Mouse (Mus musculus): ENCODE data around the gene Hdgfl3. TPM values are rescaled to one million over a fixed set of nuclear protein-coding genes. Genes with fewer than 3 reads are reported as not detected.
"Not testable (repeated sequence)": the region's sequence is repeated elsewhere in the genome, so short reads cannot be mapped to it uniquely, and the experiment has no call there.

The Hdgfl3 gene
- polyA plus RNA-seq, 1 experiment, result 3.1 TPM

DNA sequence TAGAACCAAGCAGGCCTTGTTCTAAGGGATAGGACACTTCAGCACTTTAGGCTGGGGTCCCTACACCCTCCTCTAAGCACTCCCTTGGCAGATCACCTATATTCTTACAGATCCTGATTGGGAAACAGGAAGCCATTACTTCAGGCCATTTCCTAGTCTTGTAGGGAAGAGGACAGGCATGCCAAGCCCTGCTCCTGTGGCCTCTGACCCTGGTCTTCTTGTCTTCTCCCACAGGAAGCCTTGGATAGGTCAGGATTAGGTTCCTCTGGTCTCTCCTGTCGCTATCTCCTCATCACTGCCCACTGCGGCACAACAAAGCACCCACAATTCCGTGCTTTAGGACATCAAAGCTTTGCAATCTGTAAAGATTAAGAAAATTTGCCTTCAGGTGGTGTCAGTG is 82.6 kb downstream of the Hdgfl3 start:
- peak overlapping the region; percentile 66 for H3K27ac ChIP-seq (replicated peaks; ENCODE audit: low read depth, low read length)
- H3K4me1 ChIP-seq (ENCODE audit: control insufficient read depth, insufficient read depth, insufficient read length, low read length), result peaks cover 9% of the 10 kb centered on the region; the same call in 1 of the 2 replicates
- no peak overlapping the region for H3K4me3 ChIP-seq (ENCODE audit: insufficient read depth, low read depth, low read length)

- Histone ChIP-seq H3K4me3 (ENCODE audit: insufficient read depth, low read depth, low read length) (no peak overlapping the region), H3K27ac (replicated peaks; ENCODE audit: low read depth, low read length) (peak overlapping the region; percentile 62), H3K4me1 (ENCODE audit: control insufficient read depth, insufficient read depth, insufficient read length, low read length) (peaks cover 9% of the 10 kb centered on the region; the same call in 1 of the 2 replicates)
Measured at GRCm38 (mm10) chr7:81850171-81850570, 84.1 kb downstream of the Hdgfl3 start.

DNA sequence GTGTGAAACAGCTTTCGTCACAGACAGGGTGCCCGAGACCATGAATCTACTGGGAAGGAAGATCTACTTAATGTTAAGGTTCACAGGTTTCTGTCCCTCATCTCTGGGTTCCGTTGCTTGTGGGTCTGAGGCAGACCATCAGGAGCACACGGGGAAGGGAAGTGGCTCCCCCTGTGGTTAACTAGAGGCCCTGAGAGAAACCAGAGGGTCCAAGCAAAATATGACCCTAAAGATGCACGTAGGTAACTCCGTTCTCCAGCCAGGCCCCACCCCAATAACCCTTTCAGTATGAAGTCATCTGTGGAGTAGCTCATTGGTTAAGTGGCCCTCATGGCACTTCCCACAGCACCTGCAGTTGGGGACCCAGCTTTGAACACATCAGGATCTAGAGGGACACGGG is 84.6 kb downstream of the Hdgfl3 start:
- Histone ChIP-seq H3K27ac (replicated peaks; ENCODE audit: low read depth, low read length) (peak overlapping the region; percentile 62), H3K4me1 (ENCODE audit: control insufficient read depth, insufficient read depth, insufficient read length, low read length) (peaks cover 9% of the 10 kb centered on the region; the same call in 1 of the 2 replicates), H3K4me3 (ENCODE audit: insufficient read depth, low read depth, low read length) (no peak overlapping the region)

DNA sequence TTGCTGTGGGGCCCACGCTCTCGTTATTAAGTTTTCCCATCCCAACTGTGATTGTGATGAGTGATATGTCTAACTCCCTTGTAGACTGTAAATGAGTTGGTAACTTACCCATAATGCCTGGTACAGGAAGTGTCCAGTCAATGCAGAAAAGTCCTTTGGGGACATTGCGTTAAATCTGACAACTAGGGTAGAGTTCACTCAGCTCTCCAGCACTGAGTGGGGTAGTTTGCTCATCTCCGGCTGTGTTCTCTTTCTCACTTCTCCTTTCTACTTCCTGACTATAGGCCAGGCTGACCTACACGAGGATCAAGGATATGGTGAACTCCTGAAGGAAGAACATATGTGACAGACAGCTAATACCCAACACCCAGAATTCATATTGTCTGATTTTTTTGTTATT is 85.1 kb downstream of the Hdgfl3 start:
- Histone ChIP-seq H3K27ac (replicated peaks; ENCODE audit: low read depth, low read length) (peak overlapping the region; percentile 62), H3K4me3 (ENCODE audit: insufficient read depth, low read depth, low read length) (no peak overlapping the region)

GRCm38 (mm10) chr7:81847777-81848176 is 86.5 kb downstream of the Hdgfl3 start:
- H3K4me1 ChIP-seq (ENCODE audit: control insufficient read depth, insufficient read depth, insufficient read length, low read length), result peaks cover 11% of the 10 kb centered on the region; the same call in 1 of the 2 replicates
- no peak overlapping the region for H3K27ac ChIP-seq (replicated peaks; ENCODE audit: low read depth, low read length)
- no peak overlapping the region for H3K4me3 ChIP-seq (ENCODE audit: insufficient read depth, low read depth, low read length)

More for the DNA sequence above, 85.1 kb downstream of the Hdgfl3 start:
- peaks cover 9% of the 10 kb centered on the region; the same call in 1 of the 2 replicates for H3K4me1 ChIP-seq (ENCODE audit: control insufficient read depth, insufficient read depth, insufficient read length, low read length)

DNA sequence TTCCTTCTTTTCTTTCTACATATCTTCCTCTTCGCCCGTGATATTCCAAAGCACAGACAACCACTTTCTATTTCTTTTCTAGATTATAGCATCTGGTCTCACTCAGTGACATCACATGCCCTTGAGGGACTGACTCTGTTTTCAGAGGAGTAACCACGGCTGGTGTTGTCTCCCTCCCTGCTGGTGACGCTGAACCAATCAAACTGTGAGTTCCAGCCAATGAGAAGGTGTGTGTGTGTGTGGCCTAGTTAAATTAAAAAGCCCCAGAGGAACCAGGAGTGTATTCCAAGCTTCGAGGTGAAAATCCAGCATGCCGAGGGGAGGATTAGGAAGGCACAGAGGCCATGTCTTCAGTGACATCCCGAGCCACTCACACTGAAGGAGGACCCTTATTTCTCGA is 87.3 kb downstream of the Hdgfl3 start:
- Histone ChIP-seq H3K4me1 (ENCODE audit: control insufficient read depth, insufficient read depth, insufficient read length, low read length) (peaks cover 11% of the 10 kb centered on the region; the same call in 1 of the 2 replicates), H3K27ac (replicated peaks; ENCODE audit: low read depth, low read length) (no peak overlapping the region), H3K4me3 (ENCODE audit: insufficient read depth, low read depth, low read length) (no peak overlapping the region)

GRCm38 (mm10) chr7:81846008-81846407 is 88.3 kb downstream of the Hdgfl3 start:
- H3K4me1 ChIP-seq (ENCODE audit: control insufficient read depth, insufficient read depth, insufficient read length, low read length), result peaks cover 7% of the 10 kb centered on the region; the same call in 1 of the 2 replicates
- H3K27ac ChIP-seq (replicated peaks; ENCODE audit: low read depth, low read length), result no peak overlapping the region
- H3K4me3 ChIP-seq (ENCODE audit: insufficient read depth, low read depth, low read length), result no peak overlapping the region

GRCm38 (mm10) chr7:81845313-81845712 is 89.0 kb downstream of the Hdgfl3 start:
- no peak overlapping the region for H3K27ac ChIP-seq (replicated peaks; ENCODE audit: low read depth, low read length)
- peaks cover 9% of the 10 kb centered on the region; the same call in 1 of the 2 replicates for H3K4me1 ChIP-seq (ENCODE audit: control insufficient read depth, insufficient read depth, insufficient read length, low read length)
- no peak overlapping the region for H3K4me3 ChIP-seq (ENCODE audit: insufficient read depth, low read depth, low read length)

GRCm38 (mm10) chr7:81844801-81845200 is 89.5 kb downstream of the Hdgfl3 start:
- no peak overlapping the region for H3K4me3 ChIP-seq (ENCODE audit: insufficient read depth, low read depth, low read length)

GRCm38 (mm10) chr7:81843903-81844302 is 90.4 kb downstream of the Hdgfl3 start:
- Histone ChIP-seq H3K4me1 (ENCODE audit: control insufficient read depth, insufficient read depth, insufficient read length, low read length) (peaks cover 7% of the 10 kb centered on the region; the same call in 1 of the 2 replicates), H3K27ac (replicated peaks; ENCODE audit: low read depth, low read length) (no peak overlapping the region), H3K4me3 (ENCODE audit: insufficient read depth, low read depth, low read length) (no peak overlapping the region)

More at GRCm38 (mm10) chr7:81844801-81845200, 89.5 kb downstream of the Hdgfl3 start:
- peaks cover 9% of the 10 kb centered on the region; the same call in 1 of the 2 replicates for H3K4me1 ChIP-seq (ENCODE audit: control insufficient read depth, insufficient read depth, insufficient read length, low read length)
- no peak overlapping the region for H3K27ac ChIP-seq (replicated peaks; ENCODE audit: low read depth, low read length)

DNA sequence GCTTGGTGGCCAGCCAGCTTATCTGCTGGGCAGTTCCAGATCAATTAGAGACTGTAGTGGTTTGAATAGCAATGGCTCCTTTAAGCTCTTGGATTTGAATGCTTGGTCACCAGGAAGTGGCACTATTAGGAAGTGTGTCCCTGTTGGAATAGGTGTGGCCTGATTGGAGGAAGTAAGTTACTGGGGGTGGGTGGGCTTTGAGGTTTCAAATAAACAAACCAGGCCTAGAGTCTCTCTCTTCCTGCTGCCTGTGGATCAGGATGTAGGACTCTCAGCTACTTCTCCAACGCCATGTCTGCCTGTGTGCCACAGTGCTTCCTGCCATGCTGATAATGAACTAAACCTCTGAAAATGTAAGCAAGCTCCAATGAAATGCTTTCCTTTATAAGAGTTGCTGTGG is 91.3 kb downstream of the Hdgfl3 start:
- H3K4me3 ChIP-seq (ENCODE audit: insufficient read depth, low read depth, low read length), result no peak overlapping the region
- H3K4me1 ChIP-seq (ENCODE audit: control insufficient read depth, insufficient read depth, insufficient read length, low read length), result peaks cover 7% of the 10 kb centered on the region; the same call in 1 of the 2 replicates
- H3K27ac ChIP-seq (replicated peaks; ENCODE audit: low read depth, low read length), result no peak overlapping the region

DNA sequence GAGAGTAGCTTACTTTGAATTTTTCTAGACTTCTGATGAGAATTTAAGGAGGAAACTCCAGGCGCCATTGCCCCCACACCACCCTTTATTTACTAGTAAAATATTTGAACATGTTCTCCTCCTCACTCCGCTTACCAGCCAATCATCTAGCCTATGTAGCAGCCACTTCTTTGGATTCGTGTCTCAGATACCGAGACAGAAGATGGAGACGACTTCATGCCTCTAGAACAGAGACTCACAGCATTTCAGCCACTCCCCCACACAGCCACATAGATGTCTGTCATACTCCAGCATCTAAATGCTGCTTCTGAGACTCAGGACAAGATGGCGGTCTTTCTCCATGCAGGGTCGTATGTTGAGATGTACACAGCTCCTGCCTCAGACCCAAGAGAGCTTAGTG is 92.1 kb downstream of the Hdgfl3 start:
- Histone ChIP-seq H3K4me1 (ENCODE audit: control insufficient read depth, insufficient read depth, insufficient read length, low read length) (peaks cover 7% of the 10 kb centered on the region; the same call in 1 of the 2 replicates), H3K27ac (replicated peaks; ENCODE audit: low read depth, low read length) (no peak overlapping the region), H3K4me3 (ENCODE audit: insufficient read depth, low read depth, low read length) (no peak overlapping the region)

DNA sequence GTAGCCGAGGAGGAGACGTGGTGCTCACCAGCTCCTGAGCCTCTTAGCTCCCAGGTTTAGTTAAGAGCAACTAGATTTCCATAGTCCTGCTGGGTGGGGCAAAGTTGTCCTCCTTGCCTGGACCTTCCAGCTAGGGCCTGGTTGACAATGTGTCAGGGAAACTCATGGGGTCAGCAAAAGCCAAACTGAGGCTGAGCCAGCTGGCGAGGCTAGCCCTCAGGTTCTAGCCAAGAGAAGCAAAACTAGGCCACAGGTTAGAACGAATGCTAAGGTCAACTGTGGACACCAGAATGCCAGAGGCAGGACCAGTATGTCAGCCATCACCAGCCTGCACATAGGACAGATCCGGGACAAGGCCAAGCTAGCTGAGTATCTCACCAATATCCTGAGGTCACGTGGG is 92.8 kb downstream of the Hdgfl3 start:
- H3K4me3 ChIP-seq (ENCODE audit: insufficient read depth, low read depth, low read length), result no peak overlapping the region
- H3K4me1 ChIP-seq (ENCODE audit: control insufficient read depth, insufficient read depth, insufficient read length, low read length), result peaks cover 7% of the 10 kb centered on the region; the same call in 1 of the 2 replicates
- H3K27ac ChIP-seq (replicated peaks; ENCODE audit: low read depth, low read length), result peak overlapping the region; percentile 55

DNA sequence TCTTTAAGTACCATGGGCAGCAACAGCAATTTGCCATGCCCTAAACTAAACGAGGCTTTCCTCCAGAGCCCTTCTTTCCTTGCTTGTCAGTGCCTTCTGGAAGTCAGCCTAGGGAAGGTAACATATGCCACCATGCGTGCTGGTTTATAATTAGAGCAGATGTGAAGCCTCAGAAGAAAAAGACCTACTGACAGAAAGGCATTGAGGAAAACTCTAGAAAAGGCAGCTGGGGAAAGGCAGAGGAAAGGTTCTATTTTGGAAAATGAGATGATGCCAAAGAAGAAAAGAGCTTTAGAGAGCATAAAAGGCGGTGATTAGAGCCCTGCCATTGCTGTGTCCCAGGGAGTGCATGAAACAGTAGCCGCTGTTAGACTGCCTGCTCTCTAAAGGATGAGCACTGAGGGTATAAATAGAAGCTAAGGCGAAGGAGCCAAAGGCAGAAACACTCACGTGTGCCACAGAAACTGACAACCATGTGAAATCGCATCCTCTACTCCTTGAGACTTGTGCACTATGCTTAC is 93.6 kb downstream of the Hdgfl3 start:
- Histone ChIP-seq H3K27ac (replicated peaks; ENCODE audit: low read depth, low read length) (peak overlapping the region; percentile 55), H3K4me1 (ENCODE audit: control insufficient read depth, insufficient read depth, insufficient read length, low read length) (peaks cover 7% of the 10 kb centered on the region; the same call in 1 of the 2 replicates), H3K4me3 (ENCODE audit: insufficient read depth, low read depth, low read length) (no peak overlapping the region)

DNA sequence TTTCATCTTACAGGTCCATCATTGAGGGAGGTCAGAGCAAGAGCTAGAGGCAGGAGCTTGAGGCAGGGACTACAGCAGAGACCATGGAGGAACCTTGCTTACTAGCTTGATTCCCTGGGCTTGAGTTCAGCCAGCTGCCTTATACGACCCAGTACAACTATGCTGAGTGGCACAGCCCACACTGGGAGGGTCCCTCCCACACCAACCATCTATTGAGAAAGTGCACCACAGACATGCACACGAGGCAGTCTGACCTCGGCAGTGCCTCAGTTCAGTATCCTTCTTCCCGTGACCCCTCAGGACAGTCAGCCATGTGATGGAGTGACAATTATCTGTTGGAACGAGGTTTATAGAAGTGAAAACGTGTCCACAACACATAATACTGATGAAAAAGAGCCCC is 94.5 kb downstream of the Hdgfl3 start:
- H3K27ac ChIP-seq (replicated peaks; ENCODE audit: low read depth, low read length), result no peak overlapping the region
- peaks cover 7% of the 10 kb centered on the region; the same call in 1 of the 2 replicates for H3K4me1 ChIP-seq (ENCODE audit: control insufficient read depth, insufficient read depth, insufficient read length, low read length)
- H3K4me3 ChIP-seq (ENCODE audit: insufficient read depth, low read depth, low read length), result no peak overlapping the region

- not testable (repeated sequence) for H3K4me1 ChIP-seq (ENCODE audit: control insufficient read depth, insufficient read depth, insufficient read length, low read length); H3K4me3 ChIP-seq (ENCODE audit: insufficient read depth, low read depth, low read length); H3K27ac ChIP-seq (replicated peaks; ENCODE audit: low read depth, low read length)
Measured at GRCm38 (mm10) chr7:81837771-81838170, 96.5 kb downstream of the Hdgfl3 start.

Measured in brown adipose tissue, adult 24 weeks (tissue).